In the genomic region with DNA sequence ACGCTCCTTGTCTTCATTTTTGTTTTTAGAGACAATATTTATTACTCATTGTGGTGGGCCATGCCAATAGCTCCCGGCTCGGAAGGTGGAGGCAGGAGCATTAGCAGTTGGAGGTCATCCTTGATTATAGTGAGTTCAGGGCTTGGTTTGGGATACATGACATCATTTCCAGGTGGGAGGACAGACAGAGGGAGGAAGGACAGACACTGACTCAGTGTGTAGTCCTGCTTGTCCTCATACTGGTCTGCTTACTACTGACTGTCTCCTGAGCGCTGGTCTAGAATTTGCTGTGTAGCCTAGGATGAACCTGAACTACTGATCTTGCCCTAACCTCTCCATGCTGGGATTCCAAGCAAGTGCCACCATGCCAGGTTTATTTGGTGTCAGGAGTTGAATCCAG, we compare ENCODE assay signal across 8 mouse cellular contexts. TPM values are rescaled to one million over a fixed set of nuclear protein-coding genes. Genes with fewer than 3 reads are reported as not detected.
DNase-seq lines count a peak whose midpoint lies in the region; ATAC-seq lines count a peak whose summit lies in the region.

A gene (minus strand): TSS at position 101 of the 400 bp plus-strand sequence.

- no peak within 1 kb of the TSS for H3K4me2 ChIP-seq in neural tube, embryonic 14.5 days (ENCODE audit: low read depth, low read length)

- WGBS in neural tube, embryonic 14.5 days, result 90% methylated on average over 4 of the region's 4 CpGs

- no peak within 1 kb of the TSS for H3K9ac ChIP-seq in neural tube, embryonic 14.5 days (replicated peaks; ENCODE audit: low read depth, low read length)

- no peaks in the 10 kb centered on the region for H3K27me3 ChIP-seq in neural tube, embryonic 14.5 days (ENCODE audit: control insufficient read depth, insufficient read depth, low read length)

- no peak for DNase-seq in left cerebral cortex, adult 18-20 months (ENCODE audit: low spot score in 2 of 2)
- no peak for DNase-seq in left cerebral cortex, adult 11 months (ENCODE audit: low spot score)
- no peak for DNase-seq in adrenal gland, postnatal 4 days (ENCODE audit: low spot score in 2 of 2)
- DNase-seq in heart, adult 8-10 months (ENCODE audit: low spot score), result no peak
- DNase-seq in left cerebral cortex, adult 8-10 months (ENCODE audit: low spot score in 2 of 2), result no peak
- no peak for DNase-seq in ovary, adult 18-20 months (ENCODE audit: low spot score)
- no peak for DNase-seq in cerebellum, adult 11 months

- no peaks in the 10 kb centered on the region for H3K9me3 ChIP-seq in neural tube, embryonic 14.5 days (ENCODE audit: control insufficient read depth, low read length)

- peaks cover 55% of the 10 kb centered on the region for H3K36me3 ChIP-seq in neural tube, embryonic 14.5 days (ENCODE audit: control insufficient read depth, insufficient read depth, low read length)

- no peak for ATAC-seq in neural tube, embryonic 14.5 days (ENCODE audit: low read depth)

- H3K4me3 ChIP-seq in neural tube, embryonic 14.5 days (ENCODE audit: low read depth, low read length), result no peak within 1 kb of the TSS

- H3K4me1 ChIP-seq in neural tube, embryonic 14.5 days (ENCODE audit: control insufficient read depth, insufficient read depth, low read length), result no peaks in the 10 kb centered on the region

- no peak within 1 kb of the TSS for H3K27ac ChIP-seq in neural tube, embryonic 14.5 days (ENCODE audit: low read depth, low read length)

RNA-seq across cellular contexts. Expression of the gene that starts here (rescaled TPM):
- total RNA-seq in left cerebral cortex, adult 18-20 months (2021), result 10 to 100 TPM; 83.4 to 85.2 TPM
- total RNA-seq in adrenal gland, postnatal 4 days (2021), result 10 to 100 TPM; 83.6 to 95.1 TPM
- total RNA-seq in heart, adult 8-10 months (2022), result 10 to 100 TPM; 19.5 to 33.9 (median 28.2) TPM
- 100 to 1,000 TPM in 2 of 4 experiments, 10 to 100 TPM in 2; 81.8 to 126 (median 105) TPM for total RNA-seq in left cerebral cortex, adult 8-10 months (2022)
- polyA plus RNA-seq in neural tube, embryonic 14.5 days (2014; fragmentation: Nextera tagmentation; extraction: Ambion mirVana), result 58.3 and 58.7 TPM in 2 replicates
